Mouse (Mus musculus) bone marrow, adult 2 months (tissue): ENCODE data around the gene Ccdc8. TPM values are rescaled to one million over a fixed set of nuclear protein-coding genes. Genes with fewer than 3 reads are reported as not detected.
A peak's percentile ranks its signal among the peaks of the same experiment; 100 is the strongest.
"Not testable (repeated sequence)": the region's sequence is repeated elsewhere in the genome, so short reads cannot be mapped to it uniquely, and the experiment has no call there.

Experiments used
- H3K27ac ChIP-seq: fragments of 200-500 bp; 2 replicates; pipeline ENCODE4 v1.5.1; 2012; ENCODE audit warnings: low read depth, mild to moderate bottlenecking, control low read depth, inconsistent platforms, low read length; ENCODE audit not compliant: control insufficient read depth, poor library complexity, insufficient read depth
- H3K4me1 ChIP-seq: fragments of 200-500 bp; 2 replicates; pipeline ENCODE4 v1.6.1; 2011; ENCODE audit warnings: low read length; ENCODE audit not compliant: control insufficient read depth, insufficient read depth
- H3K4me3 ChIP-seq: fragments of 200-500 bp; replicated peaks from 2 replicates; pipeline ENCODE3; 2011; ENCODE audit warnings: mild to moderate bottlenecking, low read depth, low read length, control low read depth; ENCODE audit not compliant: control insufficient read depth
- CTCF ChIP-seq: fragments of 200-500 bp; IDR thresholded peaks from 2 replicates; pipeline ENCODE4 v1.5.1; 2011; ENCODE audit warnings: low read length, control low read depth; ENCODE audit not compliant: control insufficient read depth, insufficient read depth
- POLR2A ChIP-seq: fragments of 200-500 bp; IDR thresholded peaks from 2 replicates; pipeline ENCODE4 v1.6.1; 2011; ENCODE audit warnings: low read depth, mild to moderate bottlenecking, control low read depth, low read length, borderline replicate concordance; ENCODE audit not compliant: control insufficient read depth
- WGBS: fragments of 180-500 bp; shearing (Covaris S2); methylation state at CpG from one replicate; pipeline ENCODE4 v1.1.7; 2018; 5-methylcytosine and 5-hydroxymethylcytosine counted together
- polyA plus RNA-seq: library from polyadenylated mRNA; stranded (reverse); fragments of >200 nt; gene quantifications from 2 replicates; pipeline ENCODE4 v1.2.4, GENCODE M21; 2011; ENCODE audit warnings: low replicate concordance; ENCODE audit not compliant: missing spikeins, insufficient read depth, insufficient read length

Gene Ccdc8
- polyA plus RNA-seq, 1 experiment: 2.5 TPM

GRCm38 (mm10) chr7:16947959-16948361 lies 44.5 kb upstream of the Ccdc8 start:
- WGBS: 9% methylated on average over 4 of the region's 4 CpGs
- Histone ChIP-seq H3K4me3 (no peak overlapping the region), H3K27ac (no peak overlapping the region), H3K4me1 (no peaks in the 10 kb centered on the region; the same call in 1 of the 2 replicates)
- no peak for TF ChIP-seq CTCF
- TF ChIP-seq POLR2A: no peak

DNA sequence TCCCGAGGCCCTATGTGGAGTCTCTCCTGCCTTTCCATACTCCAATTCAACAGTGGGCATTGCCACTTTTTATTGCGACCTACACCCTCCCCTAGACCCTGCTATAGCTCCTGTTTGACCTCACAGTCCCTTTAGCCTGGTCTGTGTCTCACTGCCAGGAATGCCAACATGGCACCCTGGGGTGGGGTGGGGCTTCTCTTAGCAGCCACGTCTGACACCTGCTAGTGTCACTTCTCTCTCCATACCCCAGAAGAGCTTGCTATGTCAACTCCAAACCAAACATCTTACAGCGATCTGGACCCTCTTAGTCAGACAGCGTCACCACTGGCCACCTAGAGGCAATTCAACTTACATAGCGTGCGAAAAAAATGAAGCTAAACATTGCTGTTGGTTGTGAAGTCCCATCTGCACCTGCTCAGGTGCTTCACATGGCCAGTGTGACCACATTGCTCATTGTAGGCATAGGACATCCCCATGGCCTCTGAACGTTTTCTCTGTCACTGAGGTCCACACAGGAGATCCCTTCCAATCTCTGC lies 43.5 kb upstream of the Ccdc8 start:
- no peak for TF ChIP-seq POLR2A
- no peak for TF ChIP-seq CTCF
- H3K4me3 ChIP-seq: no peak overlapping the region
- 75% methylated on average over 8 of the region's 8 CpGs for WGBS
- no peaks in the 10 kb centered on the region; the same call in 1 of the 2 replicates for H3K4me1 ChIP-seq
- H3K27ac ChIP-seq: no peak overlapping the region

GRCm38 (mm10) chr7:16949908-16950841 lies 42.3 kb upstream of the Ccdc8 start:
- Histone ChIP-seq H3K4me3 (peak overlapping the region; percentile 4), H3K27ac (no peak overlapping the region), H3K4me1 (no peaks in the 10 kb centered on the region; the same call in 1 of the 2 replicates)
- peak; percentile 86 for TF ChIP-seq CTCF
- TF ChIP-seq POLR2A: 0 out of 2 replicates have a peak, but pooled peaks have one; percentile 22
- 10% methylated on average over 29 of the region's 29 CpGs for WGBS

- TF ChIP-seq CTCF (peak; percentile 78), POLR2A (no peak)
- H3K27ac ChIP-seq: no peak overlapping the region
- no peaks in the 10 kb centered on the region; the same call in 1 of the 2 replicates for H3K4me1 ChIP-seq
- WGBS: 23% methylated on average over 18 of the region's 18 CpGs
- H3K4me3 ChIP-seq: no peak overlapping the region
These were observed 41.5 kb upstream of the Ccdc8 start for GRCm38 (mm10) chr7:16950861-16951635.

DNA sequence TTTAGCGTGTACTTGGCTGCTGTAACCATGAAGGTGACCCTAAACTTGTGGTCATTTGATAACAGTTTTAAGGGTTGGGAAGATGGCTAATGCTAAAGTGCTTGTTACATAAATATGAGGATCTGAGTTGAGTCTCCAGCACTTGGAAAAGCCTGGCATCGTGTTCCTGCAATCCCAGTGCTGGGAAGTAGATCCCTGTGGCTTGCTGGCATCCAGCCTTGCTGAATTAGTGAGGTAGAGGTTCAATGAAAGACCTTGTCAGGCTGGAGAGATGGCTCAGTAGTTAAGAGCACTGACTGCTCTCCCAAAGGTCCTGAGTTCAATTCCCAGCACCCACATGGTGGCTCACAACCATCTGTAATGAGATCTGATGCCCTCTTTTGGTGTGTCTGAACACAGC lies 38.7 kb upstream of the Ccdc8 start:
- 73% methylated on average over 2 of the region's 2 CpGs for WGBS
- not testable (repeated sequence) for H3K4me1 ChIP-seq, H3K4me3 ChIP-seq, H3K27ac ChIP-seq

- Histone ChIP-seq H3K27ac (no peak overlapping the region), H3K4me1 (no peaks in the 10 kb centered on the region), H3K4me3 (no peak overlapping the region)
- TF ChIP-seq POLR2A (no peak), CTCF (no peak)
- 45% methylated on average over 4 of the region's 4 CpGs for WGBS
These were observed 36.8 kb upstream of the Ccdc8 start for GRCm38 (mm10) chr7:16955712-16956111.

GRCm38 (mm10) chr7:16956410-16957265 lies 35.9 kb upstream of the Ccdc8 start:
- 74% methylated on average over 15 of the region's 15 CpGs for WGBS
- no peaks in the 10 kb centered on the region for H3K4me1 ChIP-seq
- no peak overlapping the region for H3K27ac ChIP-seq
- TF ChIP-seq POLR2A (no peak), CTCF (no peak)
- no peak overlapping the region for H3K4me3 ChIP-seq
